8 mouse cellular contexts compared by ENCODE assay signal in the genomic region with DNA sequence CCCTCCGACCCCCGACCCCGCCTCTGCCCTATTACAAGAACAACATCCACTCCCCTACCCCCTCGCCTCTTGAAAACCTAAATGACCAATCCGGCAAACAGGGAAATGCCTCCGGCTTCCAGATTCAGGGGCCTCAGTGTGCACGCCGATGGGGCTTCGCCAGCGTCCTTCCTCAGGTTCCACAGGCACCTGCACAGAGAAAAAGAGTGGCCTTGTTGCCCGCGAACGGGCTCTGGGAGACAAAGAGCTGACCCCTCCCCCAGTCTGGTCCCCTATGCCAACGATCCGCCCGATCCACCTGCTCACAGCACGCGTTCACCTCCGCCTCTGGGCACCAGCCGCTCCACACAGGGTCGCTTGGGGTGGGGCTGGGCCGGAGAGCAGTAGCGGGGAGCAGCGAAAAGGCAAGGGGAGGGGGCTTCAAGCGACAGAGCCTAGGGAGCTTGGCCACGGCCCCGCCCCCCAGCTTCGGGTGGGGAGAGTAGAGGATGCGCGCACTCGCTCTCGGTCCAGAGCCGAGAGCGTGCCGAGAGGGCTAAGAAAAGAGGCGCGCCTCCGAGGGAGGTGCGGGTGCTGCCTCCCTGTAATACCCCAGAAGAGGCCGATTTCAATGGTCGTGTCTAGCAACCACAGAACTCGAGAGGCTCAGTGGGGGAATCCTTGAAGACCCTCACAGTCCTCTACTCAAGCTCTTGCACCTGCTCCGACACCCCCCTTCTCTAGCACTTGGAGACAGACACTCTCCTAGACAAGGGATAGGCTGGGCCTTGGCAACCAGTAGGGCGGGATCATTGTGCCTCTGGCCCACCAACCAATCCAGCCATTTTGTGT. TPM values are rescaled to one million over a fixed set of nuclear protein-coding genes. Genes with fewer than 3 reads are reported as not detected.
DNase-seq lines count a peak whose midpoint lies in the region; ATAC-seq and TF ChIP-seq lines count a peak whose summit lies in the region.

Gene Prr36, minus strand, starts transcription at position 669 of the 831 bp plus-strand sequence.

- peaks cover 43% of the 10 kb centered on the region for H3K4me1 ChIP-seq in forebrain, embryonic 12.5 days
- H3K4me1 ChIP-seq in midbrain, embryonic 13.5 days (replicated peaks): peaks cover 35% of the 10 kb centered on the region

- WGBS in forebrain, embryonic 12.5 days: under 1% methylated on average over 44 of the region's 44 CpGs
- WGBS in midbrain, embryonic 13.5 days: 1% methylated on average over 44 of the region's 44 CpGs

- H3K9ac ChIP-seq in forebrain, embryonic 12.5 days: peak within 1 kb of the TSS; percentile 79
- peak within 1 kb of the TSS; percentile 90 for H3K9ac ChIP-seq in midbrain, embryonic 13.5 days (replicated peaks)

- intact Hi-C loops in left cerebral cortex, adult 2 months (cut with DNase I): no loop called here

- H3K4me3 ChIP-seq in forebrain, embryonic 12.5 days (replicated peaks): peak within 1 kb of the TSS; percentile 57
- H3K4me3 ChIP-seq in left cerebral cortex, adult 2 months: peak within 1 kb of the TSS; percentile 79
- H3K4me3 ChIP-seq in midbrain, embryonic 13.5 days (replicated peaks): peak within 1 kb of the TSS; percentile 64

- peak in 1 of 2 experiments; percentile 69 for DNase-seq in layer of hippocampus, adult 18-20 months (ENCODE audit: low spot score in 2 of 2)
- no peak for DNase-seq in layer of hippocampus, adult 9-10 months (ENCODE audit: low spot score)
- DNase-seq in cerebellum, adult 11 months: peak; percentile 66
- peak; percentile 53 to 57 for DNase-seq in left cerebral cortex, adult 2 months (ENCODE audit: extremely low spot score in 1 of 2, low spot score in 2 of 2)
- peak; percentile 63 for DNase-seq in testis, postnatal 10 days (ENCODE audit: low spot score)
- DNase-seq in thymus, postnatal 10 days (ENCODE audit: low spot score in 2 of 2): no peak

- H3K4me2 ChIP-seq in forebrain, embryonic 12.5 days: peak within 1 kb of the TSS; percentile 84
- peak within 1 kb of the TSS; percentile 93 for H3K4me2 ChIP-seq in midbrain, embryonic 13.5 days (replicated peaks)

- H3K27me3 ChIP-seq in forebrain, embryonic 12.5 days: peaks cover 8% of the 10 kb centered on the region; the same call in 1 of the 2 replicates
- no peaks in the 10 kb centered on the region for H3K27me3 ChIP-seq in midbrain, embryonic 13.5 days

- peak; percentile 92 for ATAC-seq in forebrain, embryonic 12.5 days (ENCODE audit: low FRiP score)
- peak; percentile 95 for ATAC-seq in midbrain, embryonic 13.5 days

- H3K27ac ChIP-seq in forebrain, embryonic 12.5 days: peak within 1 kb of the TSS; percentile 88
- peak within 1 kb of the TSS; percentile 87 for H3K27ac ChIP-seq in left cerebral cortex, adult 2 months
- H3K27ac ChIP-seq in midbrain, embryonic 13.5 days: peak within 1 kb of the TSS; percentile 97

- no peaks in the 10 kb centered on the region for H3K9me3 ChIP-seq in forebrain, embryonic 12.5 days
- H3K9me3 ChIP-seq in midbrain, embryonic 13.5 days: no peaks in the 10 kb centered on the region

- TF ChIP-seq CTCF in left cerebral cortex, adult 2 months (IDR thresholded peaks at IDR 0.05): no peak

- no peaks in the 10 kb centered on the region for H3K36me3 ChIP-seq in forebrain, embryonic 12.5 days (replicated peaks)
- 0 out of 2 replicates have a peak, but pooled peaks cover 13% of the 10 kb centered on the region for H3K36me3 ChIP-seq in midbrain, embryonic 13.5 days

RNA-seq across cellular contexts. Expression of gene Prr36, which starts in this region (rescaled TPM):
- 10 to 100 TPM; 38.4 to 41.3 TPM for total RNA-seq in layer of hippocampus, adult 18-20 months (2021)
- 39.9 and 45.0 TPM in 2 replicates for polyA plus RNA-seq in forebrain, embryonic 12.5 days (2016; fragmentation: Nextera tagmentation; extraction: Ambion mirVana)
- 10 to 100 TPM; 42.9 to 46.0 TPM for total RNA-seq in left cerebral cortex, adult 2 months (2021)
- polyA plus RNA-seq in midbrain, embryonic 13.5 days (2015; fragmentation: Nextera tagmentation; extraction: Ambion mirVana): 44.2 and 52.1 TPM in 2 replicates

Comparison
In these comparisons a context has a peak if more than half of its experiments do, and no peak if none do; other contexts are left out.
1. DNase-seq: peak in cerebellum, adult 11 months (single experiment), left cerebral cortex, adult 2 months (2 of 2) and testis, postnatal 10 days (single experiment); none in layer of hippocampus, adult 9-10 months (single experiment) and thymus, postnatal 10 days (0 of 2).
2. Peak in every context shown above with its lines, with median percentiles within 50 percentile points of each other: H3K27ac ChIP-seq and H3K4me3 ChIP-seq.